Mouse (Mus musculus) liver, embryonic 15.5 days (tissue): ENCODE measurements around the gene Gm21310. TPM values are rescaled to one million over a fixed set of nuclear protein-coding genes. Genes with fewer than 3 reads are reported as not detected.
"Not testable (repeated sequence)": the region's sequence is repeated elsewhere in the genome, so short reads cannot be mapped to it uniquely, and the experiment has no call there.

ENCODE experiments used
- ATAC-seq: fragments of 200-750 bp; cut with Nextera tagmentation; 2 replicates; pipeline ENCODE4 v1.8.0; 2017; ENCODE audit warnings: moderate number of reproducible peaks, mild to moderate bottlenecking, moderate library complexity; ENCODE audit not compliant: insufficient read depth
- H3K27ac ChIP-seq: fragments of 300-500 bp; sonication (generic); replicated peaks from 2 replicates; pipeline ENCODE4 v1.5.1; 2015; ENCODE audit warnings: mild to moderate bottlenecking, inconsistent platforms
- H3K27me3 ChIP-seq: fragments of 300-500 bp; sonication (generic); 2 replicates; pipeline ENCODE4 v1.6.1; 2015; ENCODE audit warnings: mild to moderate bottlenecking, inconsistent platforms
- H3K36me3 ChIP-seq: fragments of 300-500 bp; sonication (generic); replicated peaks from 2 replicates; pipeline ENCODE4 v1.6.1; 2015; ENCODE audit warnings: moderate library complexity, mild to moderate bottlenecking, inconsistent platforms
- H3K4me1 ChIP-seq: fragments of 300-500 bp; sonication (generic); replicated peaks from 2 replicates; pipeline ENCODE4 v1.6.1; 2015; ENCODE audit warnings: inconsistent platforms
- H3K4me2 ChIP-seq: fragments of 300-500 bp; sonication (generic); 2 replicates; pipeline ENCODE4 v1.6.1; 2015; ENCODE audit warnings: moderate library complexity, mild to moderate bottlenecking, inconsistent platforms
- H3K4me3 ChIP-seq: fragments of 300-500 bp; sonication (generic); replicated peaks from 2 replicates; pipeline ENCODE4 v1.5.1; 2015; ENCODE audit warnings: mild to moderate bottlenecking, inconsistent platforms
- H3K9ac ChIP-seq: fragments of 300-500 bp; sonication (generic); 2 replicates; pipeline ENCODE4 v1.6.1; 2015; ENCODE audit warnings: moderate library complexity, mild to moderate bottlenecking, inconsistent platforms
- H3K9me3 ChIP-seq: fragments of 300-500 bp; sonication (generic); replicated peaks from 2 replicates; pipeline ENCODE4 v1.6.1; 2016; ENCODE audit warnings: inconsistent platforms
- polyA plus RNA-seq: library from polyadenylated mRNA; unstranded; fragments of >200 nt; fragmentation: Nextera tagmentation; extraction: Ambion mirVana; gene quantifications from 2 replicates; pipeline ENCODE4 v1.2.1, GENCODE M21; 2015

Gene Gm21310
- not detected in 2 replicates for polyA plus RNA-seq

GRCm38 (mm10) chrY:10147083-10147482, at the start of gene Gm21310:
TSS of gene Gm21310 (minus strand) at chrY:10147183.
- ATAC-seq, H3K27ac ChIP-seq, H3K4me3 ChIP-seq, H3K36me3 ChIP-seq, H3K4me2 ChIP-seq, H3K9me3 ChIP-seq, H3K27me3 ChIP-seq, H3K9ac ChIP-seq, H3K4me1 ChIP-seq: not testable (repeated sequence)

Other genes starting within 250 kb of the Gm21310 start
- gene Gm20834, start 177.4 kb upstream of the Gm21310 start, polyA plus RNA-seq: not detected in 2 replicates